Mouse (Mus musculus) brain, embryonic 14.5 days (tissue): ENCODE data around the gene Tbl1x.

Source experiments
- CTCF ChIP-seq: fragments of 200-500 bp; IDR thresholded peaks from 2 replicates; pipeline ENCODE4 v1.5.1; 2012; ENCODE audit warnings: inconsistent platforms, mild to moderate bottlenecking, moderate library complexity, borderline replicate concordance; ENCODE audit not compliant: insufficient read depth, insufficient read length; ENCODE audit errors: extremely low read depth
- POLR2A ChIP-seq: fragments of 200-500 bp; IDR thresholded peaks from 2 replicates; pipeline ENCODE4 v1.6.1; 2012; ENCODE audit warnings: mild to moderate bottlenecking, inconsistent platforms, borderline replicate concordance; ENCODE audit not compliant: poor library complexity, insufficient read depth, insufficient read length, severe bottlenecking; ENCODE audit errors: extremely low read depth

DNA sequence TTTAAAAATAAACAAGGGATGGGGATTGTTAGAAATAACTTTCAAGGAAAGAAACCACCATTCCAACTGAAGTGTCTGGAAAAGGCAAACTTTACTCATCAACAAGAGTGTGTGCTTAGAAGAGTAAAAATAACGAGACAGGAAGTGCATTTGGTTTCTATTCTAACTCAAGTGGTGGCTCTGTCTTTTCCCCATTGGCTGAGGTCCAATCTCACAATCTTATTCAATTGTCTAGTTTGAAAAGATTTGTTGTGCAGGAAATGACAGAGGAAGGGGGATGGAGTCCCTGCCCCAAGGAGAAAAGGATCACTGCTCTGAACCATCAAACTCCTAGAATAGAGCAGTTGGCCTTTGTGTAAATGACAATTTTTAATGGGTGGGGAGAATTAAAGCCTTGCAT lies 41.6 kb upstream of the Tbl1x start:
- TF ChIP-seq POLR2A = no peak
- no peak for TF ChIP-seq CTCF
